Comparison of ENCODE assay signal across 8 mouse cellular contexts in genomic region chrX:8205551-8205950, GRCm38 (mm10). TPM values are rescaled to one million over a fixed set of nuclear protein-coding genes. Genes with fewer than 3 reads are reported as not detected.
A peak's percentile ranks its signal among the peaks of the same experiment; 100 is the strongest.
DNase-seq lines count a peak whose midpoint lies in the region; ATAC-seq lines count a peak whose summit lies in the region.

No protein-coding gene starts in this region.

- no peaks in the 10 kb centered on the region for H3K36me3 ChIP-seq in neural tube, embryonic 11.5 days (ENCODE audit: control insufficient read depth, insufficient read depth, low read length)
- no peaks in the 10 kb centered on the region; the same call in 1 of the 2 replicates for H3K36me3 ChIP-seq in embryonic facial prominence, embryonic 13.5 days
- no peaks in the 10 kb centered on the region for H3K36me3 ChIP-seq in limb, embryonic 10.5 days
- H3K36me3 ChIP-seq in stomach, embryonic 15.5 days = no peaks in the 10 kb centered on the region

- no peaks in the 10 kb centered on the region for H3K4me1 ChIP-seq in neural tube, embryonic 11.5 days (ENCODE audit: control insufficient read depth, insufficient read depth, low read length)
- H3K4me1 ChIP-seq in embryonic facial prominence, embryonic 13.5 days = peaks cover 4% of the 10 kb centered on the region; the same call in 1 of the 2 replicates
- 0 out of 2 replicates have a peak, but pooled peaks cover 3% of the 10 kb centered on the region for H3K4me1 ChIP-seq in limb, embryonic 10.5 days
- H3K4me1 ChIP-seq in stomach, embryonic 15.5 days = no peaks in the 10 kb centered on the region

- peak overlapping the region; percentile 46 for H3K4me3 ChIP-seq in neural tube, embryonic 11.5 days (ENCODE audit: low read depth, low read length)
- peak overlapping the region; percentile 54 for H3K4me3 ChIP-seq in embryonic facial prominence, embryonic 13.5 days
- peak overlapping the region; percentile 55 for H3K4me3 ChIP-seq in limb, embryonic 10.5 days
- peak overlapping the region; percentile 53 for H3K4me3 ChIP-seq in stomach, embryonic 15.5 days (replicated peaks)

- H3K4me2 ChIP-seq in neural tube, embryonic 11.5 days (ENCODE audit: low read depth) = peak overlapping the region; percentile 52
- peak overlapping the region; percentile 60 for H3K4me2 ChIP-seq in embryonic facial prominence, embryonic 13.5 days
- peak overlapping the region; percentile 59 for H3K4me2 ChIP-seq in stomach, embryonic 15.5 days

- H3K9ac ChIP-seq in neural tube, embryonic 11.5 days (ENCODE audit: low read length) = no peak overlapping the region; the same call in 1 of the 2 replicates
- peak overlapping the region; percentile 76; the same call in 1 of the 2 replicates for H3K9ac ChIP-seq in embryonic facial prominence, embryonic 13.5 days
- H3K9ac ChIP-seq in stomach, embryonic 15.5 days = no peak overlapping the region

- H3K9me3 ChIP-seq in neural tube, embryonic 11.5 days (ENCODE audit: control insufficient read depth, low read length) = no peaks in the 10 kb centered on the region
- no peaks in the 10 kb centered on the region for H3K9me3 ChIP-seq in embryonic facial prominence, embryonic 13.5 days
- no peaks in the 10 kb centered on the region for H3K9me3 ChIP-seq in limb, embryonic 10.5 days (replicated peaks)
- no peaks in the 10 kb centered on the region for H3K9me3 ChIP-seq in stomach, embryonic 15.5 days

- no peak overlapping the region for H3K27ac ChIP-seq in neural tube, embryonic 11.5 days (ENCODE audit: low read depth, low read length)
- no peak overlapping the region for H3K27ac ChIP-seq in embryonic facial prominence, embryonic 13.5 days
- H3K27ac ChIP-seq in limb, embryonic 10.5 days = no peak overlapping the region
- no peak overlapping the region for H3K27ac ChIP-seq in stomach, embryonic 15.5 days

- 44% methylated on average over 7 of the region's 7 CpGs for WGBS in neural tube, embryonic 11.5 days
- 39% methylated on average over 7 of the region's 7 CpGs for WGBS in embryonic facial prominence, embryonic 13.5 days
- 43% methylated on average over 7 of the region's 7 CpGs for WGBS in limb, embryonic 10.5 days
- 36% methylated on average over 7 of the region's 7 CpGs for WGBS in stomach, embryonic 15.5 days

- H3K27me3 ChIP-seq in neural tube, embryonic 11.5 days (ENCODE audit: control insufficient read depth, insufficient read depth, low read length) = no peaks in the 10 kb centered on the region
- H3K27me3 ChIP-seq in embryonic facial prominence, embryonic 13.5 days = no peaks in the 10 kb centered on the region
- H3K27me3 ChIP-seq in limb, embryonic 10.5 days (ENCODE audit: low read depth, poor library complexity, severe bottlenecking) = no peaks in the 10 kb centered on the region
- H3K27me3 ChIP-seq in stomach, embryonic 15.5 days (replicated peaks) = no peaks in the 10 kb centered on the region

- DNase-seq in neural tube, embryonic 11.5 days (ENCODE audit: low spot score) = no peak
- DNase-seq in neural tube, embryonic 10.5 days (ENCODE audit: extremely low spot score, low spot score) = no peak
- DNase-seq in limb, embryonic 10.5 days (ENCODE audit: low spot score) = no peak
- no peak for DNase-seq in thymus, adult 18-20 months
- no peak for DNase-seq in urinary bladder, postnatal 4 days (ENCODE audit: low spot score in 2 of 2)
- no peak for DNase-seq in layer of hippocampus, adult 9-10 months (ENCODE audit: low spot score)

- no peak for ATAC-seq in neural tube, embryonic 11.5 days (ENCODE audit: insufficient read depth, low FRiP score, low TSS enrichment)
- no peak for ATAC-seq in embryonic facial prominence, embryonic 13.5 days (ENCODE audit: insufficient number of reproducible peaks, insufficient read depth, low FRiP score, low TSS enrichment, low read depth)
- no peak for ATAC-seq in stomach, embryonic 15.5 days (ENCODE audit: insufficient read depth, low FRiP score, low read depth)

RNA-seq across cellular contexts. Expression of gene Porcn, which starts 0.8 kb away (rescaled TPM):
- polyA plus RNA-seq in neural tube, embryonic 11.5 days (2014; fragmentation: Nextera tagmentation; extraction: Ambion mirVana) = 23.8 and 24.6 TPM in 2 replicates
- 12.7 and 14.1 TPM in 2 replicates for polyA plus RNA-seq in embryonic facial prominence, embryonic 13.5 days (2015; fragmentation: Nextera tagmentation; extraction: Ambion mirVana)
- 8.9 and 12.5 TPM in 2 replicates for polyA plus RNA-seq in limb, embryonic 10.5 days (2016; fragmentation: Nextera tagmentation; extraction: Ambion mirVana)
- polyA plus RNA-seq in stomach, embryonic 15.5 days (2015; fragmentation: Nextera tagmentation; extraction: Ambion mirVana) = 11.3 and 11.8 TPM in 2 replicates

RNA-seq across cellular contexts. Expression of gene Ebp, which starts 12.2 kb away (rescaled TPM):
- 34.5 and 34.9 TPM in 2 replicates for polyA plus RNA-seq in neural tube, embryonic 11.5 days (2014; fragmentation: Nextera tagmentation; extraction: Ambion mirVana)
- polyA plus RNA-seq in embryonic facial prominence, embryonic 13.5 days (2015; fragmentation: Nextera tagmentation; extraction: Ambion mirVana) = 36.2 and 39.3 TPM in 2 replicates
- polyA plus RNA-seq in limb, embryonic 10.5 days (2016; fragmentation: Nextera tagmentation; extraction: Ambion mirVana) = 23.5 and 25.7 TPM in 2 replicates
- polyA plus RNA-seq in stomach, embryonic 15.5 days (2015; fragmentation: Nextera tagmentation; extraction: Ambion mirVana) = 56.4 and 57.2 TPM in 2 replicates

RNA-seq across cellular contexts. Expression of gene Tbc1d25, which starts 29.6 kb away (rescaled TPM):
- 13.5 and 14.8 TPM in 2 replicates for polyA plus RNA-seq in neural tube, embryonic 11.5 days (2014; fragmentation: Nextera tagmentation; extraction: Ambion mirVana)
- polyA plus RNA-seq in embryonic facial prominence, embryonic 13.5 days (2015; fragmentation: Nextera tagmentation; extraction: Ambion mirVana) = 12.7 and 13.7 TPM in 2 replicates
- polyA plus RNA-seq in limb, embryonic 10.5 days (2016; fragmentation: Nextera tagmentation; extraction: Ambion mirVana) = 12.5 and 12.7 TPM in 2 replicates
- 11.9 and 12.6 TPM in 2 replicates for polyA plus RNA-seq in stomach, embryonic 15.5 days (2015; fragmentation: Nextera tagmentation; extraction: Ambion mirVana)

RNA-seq across cellular contexts. Expression of gene Ftsj1, which starts 46.7 kb away (rescaled TPM):
- 48.0 and 55.7 TPM in 2 replicates for polyA plus RNA-seq in neural tube, embryonic 11.5 days (2014; fragmentation: Nextera tagmentation; extraction: Ambion mirVana)
- 41.7 and 47.2 TPM in 2 replicates for polyA plus RNA-seq in embryonic facial prominence, embryonic 13.5 days (2015; fragmentation: Nextera tagmentation; extraction: Ambion mirVana)
- polyA plus RNA-seq in limb, embryonic 10.5 days (2016; fragmentation: Nextera tagmentation; extraction: Ambion mirVana) = 56.9 and 59.6 TPM in 2 replicates
- polyA plus RNA-seq in stomach, embryonic 15.5 days (2015; fragmentation: Nextera tagmentation; extraction: Ambion mirVana) = 36.8 and 38.3 TPM in 2 replicates

RNA-seq across cellular contexts. Expression of gene Rbm3, which starts 59.9 kb away (rescaled TPM):
- 400 and 423 TPM in 2 replicates for polyA plus RNA-seq in neural tube, embryonic 11.5 days (2014; fragmentation: Nextera tagmentation; extraction: Ambion mirVana)
- polyA plus RNA-seq in embryonic facial prominence, embryonic 13.5 days (2015; fragmentation: Nextera tagmentation; extraction: Ambion mirVana) = 501 and 572 TPM in 2 replicates
- polyA plus RNA-seq in limb, embryonic 10.5 days (2016; fragmentation: Nextera tagmentation; extraction: Ambion mirVana) = 505 and 510 TPM in 2 replicates
- polyA plus RNA-seq in stomach, embryonic 15.5 days (2015; fragmentation: Nextera tagmentation; extraction: Ambion mirVana) = 421 and 436 TPM in 2 replicates
